Mouse (Mus musculus): ENCODE results near the gene Sbno2.

Gene Sbno2

GRCm38 (mm10) chr10:80030736-80031135 is 74.6 kb downstream of the Sbno2 start:
- DNase-seq: no peak

GRCm38 (mm10) chr10:80030191-80030590 is 75.2 kb downstream of the Sbno2 start:
- DNase-seq: no peak

GRCm38 (mm10) chr10:80028521-80028846 is 76.9 kb downstream of the Sbno2 start:
- DNase-seq: no peak

- no peak for DNase-seq
Observed at GRCm38 (mm10) chr10:80027681-80028520, 77.5 kb downstream of the Sbno2 start.

- DNase-seq: peak; percentile 54
Observed at GRCm38 (mm10) chr10:80025889-80026288, 79.5 kb downstream of the Sbno2 start.

GRCm38 (mm10) chr10:80025463-80025862 is 79.9 kb downstream of the Sbno2 start:
- no peak for DNase-seq

GRCm38 (mm10) chr10:80025044-80025347 is 80.4 kb downstream of the Sbno2 start:
- DNase-seq: no peak

- no peak for DNase-seq
Observed at GRCm38 (mm10) chr10:80024229-80025043, 80.9 kb downstream of the Sbno2 start.

- no peak for DNase-seq
Observed at GRCm38 (mm10) chr10:80023758-80024157, 81.6 kb downstream of the Sbno2 start.

- no peak for DNase-seq
Observed at GRCm38 (mm10) chr10:80022806-80023205, 82.6 kb downstream of the Sbno2 start.

- no peak for DNase-seq
Observed at GRCm38 (mm10) chr10:80022164-80022563, 83.2 kb downstream of the Sbno2 start.

GRCm38 (mm10) chr10:80021320-80021641 is 84.1 kb downstream of the Sbno2 start:
- no peak for DNase-seq

GRCm38 (mm10) chr10:80020603-80021319 is 84.6 kb downstream of the Sbno2 start:
- DNase-seq: no peak

GRCm38 (mm10) chr10:80020191-80020590 is 85.2 kb downstream of the Sbno2 start:
- DNase-seq: no peak

- DNase-seq: peak; percentile 65
Observed at GRCm38 (mm10) chr10:80019471-80020131, 85.8 kb downstream of the Sbno2 start.

GRCm38 (mm10) chr10:80018739-80019297 is 86.6 kb downstream of the Sbno2 start:
- peak; percentile 74 for DNase-seq

GRCm38 (mm10) chr10:80017771-80018170 is 87.6 kb downstream of the Sbno2 start:
- DNase-seq: no peak

- peak; percentile 80 for DNase-seq
Observed at GRCm38 (mm10) chr10:80017361-80017760, 88.0 kb downstream of the Sbno2 start.

- DNase-seq: no peak
Observed at GRCm38 (mm10) chr10:80016931-80017330, 88.4 kb downstream of the Sbno2 start.

- DNase-seq: peak; percentile 68
Observed at GRCm38 (mm10) chr10:80016511-80016910, 88.9 kb downstream of the Sbno2 start, which contains the start of gene Arhgap45. TSS of gene Arhgap45 (plus strand) at chr10:80016653.

- peak; percentile 62 for DNase-seq
Observed at GRCm38 (mm10) chr10:80015583-80015982, 89.8 kb downstream of the Sbno2 start.

GRCm38 (mm10) chr10:80014484-80015290 is 90.7 kb downstream of the Sbno2 start:
- DNase-seq: peak; percentile 64
